Mouse (Mus musculus) layer of hippocampus, adult 2 months (tissue): ENCODE results near the gene Ehmt2. TPM values are rescaled to one million over a fixed set of nuclear protein-coding genes. Genes with fewer than 3 reads are reported as not detected.

Source experiments
- DNase-seq, 2 experiments: peaks; one replicate each; pipeline ENCODE4 v3.0.0; 2022; ENCODE audit warnings: low spot score in 2 of 2
- H3K27ac ChIP-seq: fragments of 200-600 bp; 2 replicates; pipeline ENCODE4 v1.8.1; 2022
- H3K4me3 ChIP-seq: fragments of 200-600 bp; 2 replicates; pipeline ENCODE4 v1.8.1; 2022; ENCODE audit warnings: mild to moderate bottlenecking
- CTCF ChIP-seq: fragments of 200-600 bp; conservative IDR thresholded peaks from 2 replicates; pipeline ENCODE4 v1.8.1; 2022; ENCODE audit warnings: antibody characterized with exemption, mild to moderate bottlenecking, moderate library complexity
- total RNA-seq, 2 experiments: library from RNA; stranded (reverse); gene quantifications; 2 replicates each; pipeline ENCODE4 v1.2.3; 2021

Ehmt2 gene
- total RNA-seq, 2 experiments from 2014 or later = 181 to 190 TPM

DNA sequence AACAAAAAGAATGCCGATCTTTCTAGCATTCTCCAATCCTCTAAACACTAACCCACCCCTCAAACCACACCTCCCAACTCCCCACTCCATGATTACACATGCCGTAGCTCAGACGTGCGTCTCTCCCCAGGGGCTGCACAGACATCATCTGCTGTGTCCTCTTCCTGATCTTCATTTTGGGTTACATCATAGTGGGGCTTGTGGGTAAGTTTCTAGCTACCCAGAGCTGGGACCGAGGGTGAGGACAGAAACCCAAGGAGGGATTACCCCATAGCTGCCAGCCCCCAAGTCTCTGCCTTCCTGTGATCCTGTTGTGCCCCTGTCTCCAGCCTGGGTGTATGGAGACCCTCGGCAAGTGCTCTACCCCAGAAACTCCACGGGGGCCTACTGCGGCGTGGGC, 18.9 kb downstream of the Ehmt2 start:
- Histone ChIP-seq H3K27ac (no peak overlapping the region), H3K4me3 (no peak overlapping the region)
- no peak for TF ChIP-seq CTCF
- DNase-seq = no peak

DNA sequence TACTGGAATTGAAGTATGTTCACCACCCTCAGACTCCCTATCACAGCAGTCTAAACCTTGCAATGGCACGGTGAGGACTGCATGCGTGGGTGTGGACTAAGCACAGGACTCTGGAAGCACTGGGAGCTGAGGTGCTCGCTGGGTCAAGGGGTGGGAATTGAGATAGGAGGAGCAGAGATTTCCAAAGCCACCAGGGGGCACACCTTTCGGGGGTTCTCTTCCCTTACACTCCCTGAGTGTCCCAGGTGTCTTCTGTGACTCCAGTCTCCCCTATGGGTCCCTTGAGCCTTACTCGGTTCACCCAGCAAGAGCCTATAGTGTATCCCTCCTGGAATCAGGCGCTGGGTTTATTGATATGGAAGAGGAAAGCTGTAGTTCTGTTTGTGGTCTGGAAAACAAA, 24.7 kb downstream of the Ehmt2 start:
- Histone ChIP-seq H3K4me3 (no peak overlapping the region), H3K27ac (no peak overlapping the region)
- TF ChIP-seq CTCF = peak; percentile 58
- DNase-seq = no peak

DNA sequence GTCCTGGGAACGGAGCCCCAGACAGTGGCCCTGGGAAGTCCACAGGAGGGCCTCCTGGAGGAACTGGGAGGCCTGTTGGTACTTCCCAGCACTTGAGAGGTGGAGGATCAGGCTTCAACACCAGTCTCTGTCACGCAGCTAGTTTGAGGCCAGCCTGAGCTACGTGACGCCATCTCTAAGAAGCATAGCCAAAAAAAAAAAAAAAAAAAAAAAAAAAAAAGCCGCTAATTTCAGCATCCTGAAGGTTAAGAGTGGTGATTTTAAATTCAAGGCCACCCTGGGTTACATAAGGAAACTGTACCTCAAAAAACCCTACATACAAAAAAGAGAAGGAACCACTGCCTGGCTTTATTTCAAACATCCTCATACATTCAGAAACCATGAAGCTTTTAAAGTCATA, 26.0 kb downstream of the Ehmt2 start:
- no peak for TF ChIP-seq CTCF
- no peak overlapping the region for H3K27ac ChIP-seq
- no peak for DNase-seq
- H3K4me3 ChIP-seq = no peak overlapping the region

DNA sequence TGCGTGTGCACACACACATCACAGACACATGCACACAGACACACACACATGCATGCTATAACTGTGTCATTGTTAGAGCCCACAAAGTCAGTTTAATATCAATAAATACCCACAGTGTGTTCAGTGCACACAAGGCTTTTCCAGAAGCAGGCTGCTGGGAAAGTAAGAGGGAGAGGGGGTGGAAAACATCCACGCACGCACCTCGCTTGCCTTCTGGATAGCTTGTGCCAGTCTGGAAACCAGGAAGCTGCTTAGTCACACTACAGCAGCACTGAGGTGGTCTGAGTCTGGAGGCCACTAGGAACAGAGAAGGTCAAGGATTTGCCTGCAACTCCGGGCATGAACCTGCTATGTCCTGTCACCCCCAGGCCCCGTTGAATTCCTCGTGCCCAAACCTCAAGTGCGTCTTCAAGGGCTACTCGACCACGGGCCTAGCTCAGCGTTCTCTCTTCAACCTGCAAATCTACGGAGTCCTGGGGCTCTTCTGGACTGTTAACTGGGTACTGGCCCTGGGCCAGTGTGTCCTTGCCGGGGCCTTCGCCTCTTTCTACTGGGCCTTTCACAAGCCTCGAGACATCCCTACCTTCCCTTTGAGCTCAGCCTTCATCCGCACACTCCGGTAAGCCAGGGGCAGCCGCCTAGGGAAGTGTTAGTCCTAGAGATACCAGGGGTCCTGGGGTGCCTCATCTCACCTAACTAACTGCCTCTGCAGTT, 29.2 kb downstream of the Ehmt2 start:
- no peak for TF ChIP-seq CTCF
- Histone ChIP-seq H3K4me3 (no peak overlapping the region), H3K27ac (peak overlapping the region; percentile 51; the same call in 1 of the 2 replicates)
- no peak for DNase-seq

DNA sequence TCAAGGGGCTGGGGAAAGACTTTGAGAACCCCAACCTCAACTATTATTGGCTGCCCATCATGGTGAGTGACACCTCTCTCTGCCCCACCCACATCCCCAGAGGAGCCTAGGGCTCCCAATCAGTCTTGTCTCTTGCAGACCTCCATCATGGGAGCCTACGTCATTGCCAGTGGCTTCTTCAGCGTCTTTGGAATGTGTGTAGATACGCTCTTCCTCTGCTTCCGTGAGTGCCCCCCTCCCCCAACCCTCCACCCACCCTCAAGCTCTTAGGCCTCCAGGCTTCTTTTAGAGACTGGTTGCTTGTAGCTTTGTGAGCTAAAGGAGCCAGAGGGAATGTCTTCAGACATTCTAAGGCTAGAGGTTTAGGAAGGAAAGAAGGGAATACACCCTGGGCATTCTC, 30.6 kb downstream of the Ehmt2 start:
- Histone ChIP-seq H3K27ac (no peak overlapping the region), H3K4me3 (no peak overlapping the region)
- TF ChIP-seq CTCF = no peak
- no peak for DNase-seq

DNA sequence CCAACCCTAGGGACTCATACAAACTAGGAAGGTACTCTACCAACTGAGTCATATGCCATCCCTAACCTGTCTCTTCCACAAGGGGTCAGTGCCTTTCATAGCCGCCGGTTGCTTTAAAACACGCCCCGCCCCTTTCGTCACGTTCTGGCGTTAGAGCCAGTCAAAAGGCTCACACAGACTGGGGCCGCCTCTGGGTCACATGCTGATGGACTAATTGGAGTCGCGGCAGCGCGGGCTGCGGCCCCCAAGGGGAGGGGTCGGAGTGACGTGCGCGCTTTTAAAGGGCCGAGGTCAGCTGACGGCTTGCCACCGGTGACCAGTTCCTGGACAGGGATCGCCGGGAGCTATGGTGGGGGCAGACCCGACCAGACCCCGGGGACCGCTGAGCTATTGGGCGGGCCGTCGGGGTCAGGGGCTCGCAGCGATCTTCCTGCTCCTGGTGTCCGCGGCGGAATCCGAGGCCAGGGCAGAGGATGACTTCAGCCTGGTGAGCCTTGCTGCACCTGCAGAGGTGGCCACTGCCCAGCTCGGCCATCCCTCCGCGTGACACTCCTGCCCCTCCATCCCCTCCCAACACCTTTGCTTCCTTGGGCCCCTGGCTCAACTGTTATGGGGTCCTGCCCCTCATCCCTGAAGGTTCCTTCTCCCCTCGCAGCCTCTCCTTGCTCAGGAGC, 32.9 kb downstream of the Ehmt2 start, which contains the start of gene Neu1:
TSS of gene Neu1 (plus strand) at position 193 of the 674 bp plus-strand sequence.
- TF ChIP-seq CTCF = peak; percentile 88
- Histone ChIP-seq H3K27ac (peak within 1 kb of the TSS; percentile 89), H3K4me3 (peak within 1 kb of the TSS; percentile 96)
- peak; percentile 98 to 99 for DNase-seq

DNA sequence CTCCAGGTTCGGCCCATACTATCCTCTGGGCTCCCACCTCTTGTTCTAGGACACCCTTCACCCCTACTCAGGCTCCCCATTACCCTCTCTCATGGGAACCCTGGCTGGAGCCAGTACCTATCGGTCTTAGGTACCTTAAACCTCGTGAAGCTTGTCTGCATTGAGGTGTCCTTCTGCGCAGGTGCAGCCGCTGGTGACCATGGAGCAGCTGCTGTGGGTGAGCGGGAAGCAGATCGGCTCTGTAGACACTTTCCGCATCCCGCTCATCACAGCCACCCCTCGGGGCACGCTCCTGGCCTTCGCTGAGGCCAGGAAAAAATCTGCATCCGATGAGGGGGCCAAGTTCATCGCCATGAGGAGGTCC, 33.4 kb downstream of the Ehmt2 start:
- peak overlapping the region; percentile 89 for H3K27ac ChIP-seq
- DNase-seq = peak in 1 of 2 experiments; percentile 24
- peak overlapping the region; percentile 96 for H3K4me3 ChIP-seq
- no peak for TF ChIP-seq CTCF

DNA sequence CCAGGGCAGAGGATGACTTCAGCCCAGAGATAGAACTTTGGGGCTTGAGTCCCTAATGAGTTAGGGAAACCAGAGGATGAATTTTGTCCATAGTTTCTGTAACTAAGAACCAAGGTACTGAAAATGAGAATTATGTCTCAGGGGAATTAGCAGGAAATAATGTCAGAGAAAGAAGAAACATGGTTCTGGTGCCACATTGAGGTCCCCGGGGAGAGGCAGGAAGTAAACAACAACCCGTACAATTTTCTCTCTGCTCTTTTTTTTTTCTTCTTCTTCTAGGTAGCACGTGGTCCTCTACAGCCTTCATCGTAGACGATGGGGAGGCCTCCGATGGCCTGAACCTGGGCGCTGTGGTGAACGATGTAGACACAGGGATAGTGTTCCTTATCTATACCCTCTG, 34.0 kb downstream of the Ehmt2 start:
- H3K4me3 ChIP-seq = peak overlapping the region; percentile 96
- TF ChIP-seq CTCF = no peak
- H3K27ac ChIP-seq = peak overlapping the region; percentile 89; the same call in 1 of the 2 replicates
- DNase-seq = no peak

DNA sequence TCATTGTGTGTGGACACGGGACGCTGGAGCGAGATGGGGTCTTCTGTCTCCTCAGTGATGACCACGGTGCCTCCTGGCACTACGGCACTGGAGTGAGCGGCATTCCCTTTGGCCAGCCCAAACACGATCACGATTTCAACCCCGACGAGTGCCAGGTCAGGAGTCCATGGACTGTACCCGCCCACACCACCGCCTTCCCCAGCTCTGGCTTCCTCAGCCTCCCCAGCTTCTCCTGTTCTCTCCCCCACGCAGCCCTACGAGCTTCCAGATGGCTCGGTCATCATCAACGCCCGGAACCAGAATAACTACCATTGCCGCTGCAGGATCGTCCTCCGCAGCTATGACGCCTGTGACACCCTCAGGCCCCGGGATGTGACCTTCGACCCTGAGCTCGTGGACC, 35.8 kb downstream of the Ehmt2 start:
- TF ChIP-seq CTCF = no peak
- peak overlapping the region; percentile 47; the same call in 1 of the 2 replicates for H3K27ac ChIP-seq
- peak in 1 of 2 experiments; percentile 24 for DNase-seq
- no peak overlapping the region for H3K4me3 ChIP-seq

DNA sequence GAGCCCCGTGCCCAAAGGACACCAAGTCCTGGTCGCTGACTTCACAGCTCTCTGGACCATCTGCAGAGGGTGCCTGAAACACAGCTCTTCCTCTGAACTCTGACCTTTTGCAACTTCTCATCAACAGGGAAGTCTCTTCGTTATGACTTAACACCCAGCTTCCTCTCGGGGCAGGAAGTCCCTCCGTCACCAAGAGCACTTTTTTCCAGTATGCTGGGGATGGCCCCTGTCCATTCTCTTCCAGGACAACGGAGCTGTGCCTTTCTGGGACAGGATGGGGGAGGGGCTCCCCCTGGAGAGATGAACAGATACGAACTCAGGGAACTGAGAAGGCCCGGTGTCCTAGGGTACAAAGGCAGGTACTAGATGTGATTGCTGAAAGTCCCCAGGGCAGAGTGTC, 36.6 kb downstream of the Ehmt2 start:
- no peak overlapping the region for H3K27ac ChIP-seq
- DNase-seq = no peak
- no peak overlapping the region for H3K4me3 ChIP-seq
- TF ChIP-seq CTCF = no peak

DNA sequence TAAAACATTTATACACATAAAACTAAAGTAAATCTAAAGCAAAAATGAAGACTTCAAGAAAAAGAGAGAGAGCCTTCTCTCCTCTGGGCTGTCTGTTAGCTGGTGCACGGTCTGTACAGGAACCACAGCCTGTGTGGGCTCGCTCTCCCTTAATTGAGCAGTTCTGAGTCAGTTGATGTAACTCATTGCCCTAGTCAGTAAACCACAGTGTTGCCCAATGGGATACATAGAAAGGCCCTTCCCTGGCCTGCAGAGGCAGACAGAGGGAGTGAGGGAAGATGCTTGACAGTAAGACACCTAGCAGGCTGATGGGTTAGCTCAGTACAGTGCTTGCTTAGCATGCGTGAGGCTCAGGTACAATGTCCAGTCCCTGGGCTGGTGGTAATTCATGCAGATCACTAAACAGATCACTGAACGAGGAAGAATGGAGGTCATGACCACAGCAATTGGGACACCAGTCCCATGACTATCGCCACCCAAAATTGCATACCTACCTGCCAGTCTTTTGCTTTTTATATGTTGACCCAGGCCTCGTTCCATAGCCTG, 39.8 kb downstream of the Ehmt2 start:
- Histone ChIP-seq H3K27ac (no peak overlapping the region), H3K4me3 (no peak overlapping the region)
- TF ChIP-seq CTCF = no peak
- DNase-seq = no peak

DNA sequence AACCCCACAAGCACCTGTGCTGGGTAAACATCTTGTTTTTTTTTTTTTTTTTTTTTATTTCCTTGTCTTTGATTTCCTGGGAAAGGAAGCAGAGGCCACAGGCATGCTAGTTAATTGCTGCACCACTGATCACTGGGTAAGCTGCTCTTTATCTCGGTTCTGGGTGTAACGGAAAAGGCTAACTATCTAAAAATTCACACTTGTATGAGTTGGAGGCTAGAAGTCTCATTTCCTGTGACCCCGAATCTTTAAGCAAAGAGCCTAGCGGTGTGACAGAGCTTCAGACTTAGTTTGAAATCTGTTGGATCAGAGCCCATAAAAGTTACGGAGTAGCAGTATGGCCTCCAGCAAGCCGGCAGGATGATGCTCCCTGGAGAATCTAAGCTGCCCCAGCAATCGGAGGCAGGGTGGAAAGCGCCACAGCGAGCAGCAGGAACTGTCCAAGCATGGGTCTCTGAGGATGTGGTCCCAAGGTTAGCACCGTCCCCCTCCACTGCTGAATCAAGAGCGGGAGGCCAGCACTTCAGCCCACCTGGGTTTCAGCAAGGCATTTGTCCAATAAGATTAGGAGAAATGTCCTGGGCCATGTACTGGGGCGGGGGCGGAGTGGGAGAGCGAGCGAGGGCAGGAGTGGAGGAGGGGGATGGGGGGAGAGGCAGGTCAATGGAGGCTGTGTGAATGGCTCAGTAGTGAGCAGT, 43.2 kb downstream of the Ehmt2 start:
- DNase-seq = no peak
- no peak overlapping the region for H3K27ac ChIP-seq
- H3K4me3 ChIP-seq = peak overlapping the region; percentile 35
- TF ChIP-seq CTCF = no peak
